Mouse (Mus musculus) layer of hippocampus, adult 2 months (tissue): ENCODE data around the gene Gmds. TPM values are rescaled to one million over a fixed set of nuclear protein-coding genes. Genes with fewer than 3 reads are reported as not detected.

Source experiments
- DNase-seq, 2 experiments: peaks; one replicate each; pipeline ENCODE4 v3.0.0; 2022; ENCODE audit warnings: low spot score in 2 of 2
- H3K27ac ChIP-seq: fragments of 200-600 bp; 2 replicates; pipeline ENCODE4 v1.8.1; 2022
- H3K4me3 ChIP-seq: fragments of 200-600 bp; 2 replicates; pipeline ENCODE4 v1.8.1; 2022; ENCODE audit warnings: mild to moderate bottlenecking
- CTCF ChIP-seq: fragments of 200-600 bp; conservative IDR thresholded peaks from 2 replicates; pipeline ENCODE4 v1.8.1; 2022; ENCODE audit warnings: antibody characterized with exemption, mild to moderate bottlenecking, moderate library complexity
- total RNA-seq, 2 experiments: library from RNA; stranded (reverse); gene quantifications; 2 replicates each; pipeline ENCODE4 v1.2.3; 2021

The Gmds gene
- total RNA-seq, 2 experiments from 2014 or later = 13.2 to 13.9 TPM

DNA sequence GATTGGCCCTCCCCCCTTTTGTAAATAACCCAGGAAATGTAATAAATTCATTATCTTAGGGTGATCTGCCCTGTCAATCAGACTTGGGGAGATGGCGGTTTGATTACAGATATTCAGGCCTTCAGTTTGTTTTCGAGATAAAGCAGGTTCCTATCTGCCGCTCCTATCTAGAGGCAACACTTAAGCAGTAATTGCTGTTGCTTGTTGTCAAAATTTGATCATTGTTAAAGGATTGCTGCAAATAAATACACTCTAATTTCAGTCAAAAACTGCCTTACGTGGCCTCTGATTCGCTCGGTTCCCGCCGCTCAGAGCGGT, 528.2 kb downstream of the Gmds start:
- Histone ChIP-seq H3K4me3 (peak overlapping the region; percentile 47), H3K27ac (peak overlapping the region; percentile 74)
- TF ChIP-seq CTCF = no peak
- DNase-seq = no peak

DNA sequence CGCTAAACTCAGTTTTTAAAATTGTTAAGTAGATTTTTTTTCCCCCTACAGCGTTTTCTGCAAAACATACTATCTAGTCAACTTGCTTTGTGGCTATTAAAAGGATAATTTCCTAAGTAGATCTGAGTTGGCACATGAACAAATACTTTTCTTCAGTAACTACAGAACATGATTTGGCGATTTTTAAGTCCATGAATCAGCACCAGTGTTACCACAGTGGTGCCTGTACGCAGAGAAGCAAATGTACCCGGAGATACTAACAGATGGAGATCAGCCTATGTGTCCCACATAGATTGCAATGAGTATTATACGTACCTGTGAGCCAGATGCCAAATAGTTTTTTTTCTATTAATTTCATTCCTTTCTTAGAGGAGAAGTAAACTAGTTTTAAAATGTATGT, 528.8 kb downstream of the Gmds start:
- Histone ChIP-seq H3K27ac (peak overlapping the region; percentile 74; the same call in 1 of the 2 replicates), H3K4me3 (peak overlapping the region; percentile 47)
- no peak for TF ChIP-seq CTCF
- no peak for DNase-seq

DNA sequence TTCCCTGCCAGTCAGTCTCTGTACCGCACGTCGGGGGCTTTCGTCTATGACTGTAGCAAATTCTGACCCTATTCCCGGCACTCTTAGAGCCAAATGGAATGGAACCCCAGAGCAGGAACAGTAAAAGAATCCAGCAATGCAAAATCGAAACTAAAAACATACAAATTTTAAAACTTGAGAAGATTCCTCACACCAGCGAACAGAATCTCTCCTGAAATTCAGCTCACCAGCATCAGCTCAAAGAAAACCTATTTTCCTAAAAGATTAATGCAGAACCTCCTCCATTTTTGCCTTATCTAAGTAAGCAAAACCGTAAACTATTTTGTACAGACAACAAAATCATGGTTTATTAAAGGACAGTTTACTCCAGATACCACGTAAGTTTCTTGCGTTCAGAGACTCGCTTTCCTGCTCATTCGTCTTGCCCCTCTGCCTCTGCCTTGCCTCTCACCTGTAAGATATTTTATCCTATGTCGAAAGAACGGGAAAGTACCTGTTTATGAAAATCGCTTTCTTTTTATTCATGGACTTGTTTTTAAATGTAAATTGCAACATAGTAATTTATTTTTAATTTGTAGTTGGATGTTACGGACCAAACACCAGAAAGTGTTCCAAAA, 529.6 kb downstream of the Gmds start:
- Histone ChIP-seq H3K4me3 (peak overlapping the region; percentile 47), H3K27ac (peak overlapping the region; percentile 57)
- no peak for DNase-seq
- no peak for TF ChIP-seq CTCF

DNA sequence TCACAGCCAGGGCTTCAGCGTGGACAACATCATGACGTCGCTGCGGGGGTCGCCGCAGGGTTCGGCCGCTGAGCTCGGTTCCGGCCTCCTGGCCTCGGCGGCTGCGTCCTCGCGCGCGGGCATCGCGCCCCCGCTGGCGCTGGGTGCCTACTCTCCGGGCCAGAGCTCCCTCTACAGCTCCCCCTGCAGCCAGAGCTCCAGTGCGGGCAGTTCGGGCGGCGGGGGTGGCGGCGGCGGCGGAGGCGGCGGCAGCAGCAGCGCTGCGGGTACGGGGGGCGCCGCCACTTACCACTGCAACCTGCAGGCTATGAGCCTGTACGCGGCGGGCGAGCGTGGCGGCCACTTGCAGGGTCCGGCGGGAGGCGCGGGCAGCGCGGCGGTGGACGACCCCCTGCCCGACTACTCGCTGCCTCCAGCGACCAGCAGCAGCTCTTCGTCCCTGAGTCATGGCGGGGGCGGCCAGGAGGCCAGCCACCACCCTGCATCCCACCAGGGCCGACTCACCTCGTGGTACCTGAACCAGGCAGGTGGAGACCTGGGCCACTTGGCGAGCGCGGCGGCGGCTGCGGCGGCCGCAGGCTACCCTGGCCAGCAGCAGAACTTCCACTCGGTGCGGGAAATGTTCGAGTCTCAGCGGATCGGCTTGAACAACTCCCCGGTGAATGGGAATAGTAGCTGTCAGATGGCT, 530.3 kb downstream of the Gmds start:
- TF ChIP-seq CTCF = peak; percentile 33
- DNase-seq = no peak
- H3K4me3 ChIP-seq = peak overlapping the region; percentile 47
- peak overlapping the region; percentile 57 for H3K27ac ChIP-seq

DNA sequence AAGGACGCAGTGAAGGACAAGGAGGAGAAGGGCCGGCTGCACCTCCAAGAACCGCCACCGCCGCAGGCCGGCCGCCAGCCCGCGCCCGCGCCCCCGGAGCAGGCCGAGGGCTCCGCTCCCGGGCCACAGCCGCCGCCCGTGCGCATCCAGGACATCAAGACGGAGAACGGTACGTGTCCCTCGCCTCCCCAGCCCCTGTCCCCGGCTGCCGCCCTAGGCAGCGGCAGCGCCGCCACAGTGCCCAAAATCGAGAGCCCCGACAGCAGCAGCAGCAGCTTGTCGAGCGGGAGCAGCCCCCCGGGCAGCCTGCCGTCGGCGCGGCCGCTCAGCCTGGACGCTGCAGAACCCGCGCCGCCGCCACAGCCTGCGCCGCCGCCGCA, 530.8 kb downstream of the Gmds start:
- Histone ChIP-seq H3K27ac (peak overlapping the region; percentile 57), H3K4me3 (peak overlapping the region; percentile 47)
- TF ChIP-seq CTCF = no peak
- no peak for DNase-seq

DNA sequence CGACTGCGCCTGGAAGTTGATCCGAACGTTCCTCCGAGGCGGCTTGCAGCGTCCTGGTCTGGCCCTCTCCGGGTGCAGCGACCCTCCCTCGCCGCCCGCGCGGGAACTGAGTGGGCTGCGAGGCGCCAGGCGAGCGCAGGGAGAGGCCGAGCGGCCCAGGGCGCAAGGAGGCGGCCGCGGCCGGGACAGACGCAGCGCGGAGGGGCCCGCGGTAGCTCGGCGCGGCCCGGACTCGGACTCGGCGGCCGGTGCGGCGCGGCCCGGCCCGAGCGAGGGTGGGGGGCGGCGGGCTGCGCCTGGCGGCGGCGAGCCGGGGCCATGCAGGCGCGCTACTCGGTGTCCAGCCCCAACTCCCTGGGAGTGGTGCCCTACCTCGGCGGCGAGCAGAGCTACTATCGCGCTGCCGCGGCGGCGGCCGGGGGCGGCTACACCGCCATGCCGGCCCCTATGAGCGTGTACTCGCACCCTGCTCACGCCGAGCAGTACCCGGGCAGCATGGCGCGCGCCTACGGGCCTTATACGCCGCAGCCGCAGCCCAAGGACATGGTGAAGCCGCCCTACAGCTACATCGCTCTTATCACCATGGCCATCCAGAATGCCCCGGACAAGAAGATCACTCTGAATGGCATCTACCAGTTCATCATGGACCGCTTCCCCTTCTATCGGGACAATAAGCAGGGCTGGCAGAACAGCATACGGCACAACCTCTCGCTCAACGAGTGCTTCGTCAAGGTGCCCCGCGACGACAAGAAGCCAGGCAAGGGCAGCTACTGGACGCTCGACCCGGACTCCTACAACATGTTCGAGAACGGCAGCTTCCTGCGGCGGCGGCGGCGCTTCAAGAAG, 531.4 kb downstream of the Gmds start:
- no peak for DNase-seq
- H3K27ac ChIP-seq = peak overlapping the region; percentile 57
- peak overlapping the region; percentile 47 for H3K4me3 ChIP-seq
- no peak for TF ChIP-seq CTCF

DNA sequence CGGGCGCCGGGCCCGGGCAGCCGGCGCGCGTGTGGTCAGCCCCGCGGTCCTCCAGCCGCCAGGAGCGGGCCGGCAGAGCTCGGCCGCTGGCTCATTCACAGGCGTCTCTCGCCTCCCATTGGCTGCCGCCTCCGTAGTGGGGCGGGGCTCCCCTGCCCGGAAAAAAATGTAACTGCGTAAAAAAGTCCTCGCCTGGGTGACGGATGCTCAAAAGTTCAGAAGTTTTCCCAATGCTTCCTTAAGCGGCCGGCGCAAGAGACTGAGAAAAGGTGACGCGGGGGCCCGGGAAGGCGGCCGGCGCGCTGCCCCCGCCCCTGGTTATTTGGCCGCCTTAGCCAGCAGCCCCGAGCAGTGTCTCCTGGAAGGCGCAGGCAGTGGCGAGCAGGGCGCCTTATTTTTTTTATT, 532.1 kb downstream of the Gmds start, which contains the start of gene Foxc1:
Gene Foxc1 (plus strand): TSS at position 206 of the 405 bp plus-strand sequence.
- peak; percentile 20 to 42 for DNase-seq
- peak; percentile 51 for TF ChIP-seq CTCF
- peak within 1 kb of the TSS; percentile 47 for H3K4me3 ChIP-seq
- H3K27ac ChIP-seq = peak within 1 kb of the TSS; percentile 68

DNA sequence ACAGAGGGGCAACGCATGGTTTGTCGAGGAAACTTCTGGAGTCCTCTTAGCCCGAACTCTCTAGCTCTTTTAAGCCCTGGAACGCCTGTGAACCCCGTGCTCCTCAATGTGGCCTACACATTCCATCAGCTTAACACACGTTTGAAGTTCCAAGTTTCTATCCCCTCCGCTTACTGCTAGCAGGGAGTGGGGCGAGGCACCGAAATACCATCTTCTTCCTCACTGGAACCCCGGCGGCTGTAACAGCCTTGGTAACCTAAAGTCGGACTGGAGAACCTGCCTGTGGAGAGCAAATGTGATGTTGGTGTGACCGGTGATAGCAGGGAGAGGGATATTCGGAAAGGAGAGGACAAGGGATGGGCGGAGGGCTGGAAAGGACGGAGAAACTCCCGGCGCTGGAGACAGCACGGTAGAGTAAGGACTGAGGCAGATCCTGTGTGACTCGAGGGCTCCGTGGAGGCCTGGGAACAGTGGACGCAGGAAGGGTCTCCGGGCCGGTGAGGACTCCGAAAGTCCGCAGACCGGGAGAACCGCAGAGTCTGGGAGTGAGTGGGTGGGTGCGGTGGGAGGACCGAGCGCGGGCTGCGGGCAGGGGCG, 532.6 kb downstream of the Gmds start:
- TF ChIP-seq CTCF = no peak
- H3K4me3 ChIP-seq = peak overlapping the region; percentile 41
- peak overlapping the region; percentile 68 for H3K27ac ChIP-seq
- no peak for DNase-seq

DNA sequence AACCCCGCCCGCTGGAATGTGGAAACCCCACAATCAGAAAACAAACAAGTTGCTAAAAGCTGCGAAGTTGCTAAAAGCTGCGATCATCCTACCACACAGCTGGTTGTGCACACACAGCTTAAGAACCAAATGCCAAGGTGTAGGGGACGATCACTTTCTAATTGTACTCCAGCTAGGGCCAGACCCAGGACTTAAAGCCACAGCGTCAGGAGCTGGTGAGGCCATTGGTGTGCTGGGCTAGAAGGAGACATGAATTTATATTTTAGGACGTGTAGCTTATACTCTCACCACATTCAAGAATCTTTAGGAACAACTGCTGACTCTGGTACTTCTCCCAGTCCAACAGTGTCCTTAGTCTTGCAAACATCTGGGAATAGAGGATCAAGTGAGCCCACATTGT, 534.0 kb downstream of the Gmds start:
- Histone ChIP-seq H3K27ac (peak overlapping the region; percentile 58; the same call in 1 of the 2 replicates), H3K4me3 (no peak overlapping the region)
- no peak for TF ChIP-seq CTCF
- no peak for DNase-seq

DNA sequence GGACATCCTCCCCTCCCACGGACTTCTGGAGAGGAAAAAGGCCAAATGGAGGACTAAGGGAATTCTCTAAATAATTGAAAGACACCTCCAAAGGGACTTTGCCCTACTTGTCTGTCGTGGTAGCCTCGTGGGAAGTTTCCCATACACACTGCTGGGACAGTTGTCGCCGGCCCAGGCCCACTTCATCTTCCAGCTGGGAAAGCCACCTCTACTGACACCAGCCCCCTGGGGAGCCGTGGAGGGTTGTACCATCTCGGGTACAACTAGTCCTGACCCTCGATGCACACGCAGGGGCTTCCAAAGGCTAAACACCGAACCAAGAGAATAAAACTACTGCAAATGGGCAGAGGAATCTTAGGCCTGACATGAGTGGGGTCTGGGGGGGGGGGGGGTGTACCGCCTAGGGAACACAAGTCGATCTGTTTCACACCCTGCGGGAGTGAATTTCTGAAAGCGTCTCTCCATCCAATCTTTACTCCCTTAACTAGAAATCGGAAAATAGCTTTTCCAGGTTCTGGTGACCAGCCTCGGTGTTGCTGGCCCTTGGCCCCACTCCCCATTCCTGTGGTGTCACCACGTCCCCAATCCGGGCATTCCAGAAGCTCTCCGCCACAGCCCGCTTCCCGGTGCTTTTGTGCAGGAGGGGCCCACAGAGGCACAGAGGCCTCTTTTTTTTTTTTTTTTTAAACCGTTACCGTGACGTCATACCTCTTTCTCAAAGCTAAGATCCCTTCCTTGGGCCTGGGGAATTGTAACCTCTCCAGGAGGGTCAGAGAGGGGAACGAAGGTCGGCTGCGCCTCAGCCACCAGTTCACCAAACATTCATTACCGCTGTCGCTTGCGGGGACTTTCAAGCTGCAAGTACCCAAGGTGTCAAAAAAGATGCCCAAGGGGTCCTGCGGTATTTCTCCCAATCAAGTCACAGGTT, 535.1 kb downstream of the Gmds start:
- DNase-seq = no peak
- no peak for TF ChIP-seq CTCF
- Histone ChIP-seq H3K4me3 (no peak overlapping the region; the same call in 1 of the 2 replicates), H3K27ac (peak overlapping the region; percentile 58)

DNA sequence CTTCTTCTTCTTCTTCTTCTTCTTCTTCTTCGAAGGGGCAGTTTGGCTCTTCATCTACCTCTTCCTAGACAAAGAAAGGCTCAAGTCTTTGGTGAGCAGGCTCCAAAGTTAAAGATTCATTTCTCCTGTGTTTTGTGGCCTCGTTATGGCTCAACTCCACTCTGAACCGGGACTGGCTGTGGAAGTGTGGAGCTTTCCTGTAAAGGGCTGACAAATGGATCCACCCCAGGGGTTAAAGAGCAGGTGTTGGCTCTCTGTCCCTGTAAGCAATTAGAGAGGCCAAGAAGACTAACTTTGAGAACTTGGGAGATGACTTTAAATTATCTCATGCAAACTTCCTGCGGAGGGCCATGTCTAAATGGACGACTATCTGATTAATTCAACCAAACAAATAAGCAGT, 536.1 kb downstream of the Gmds start:
- peak overlapping the region; percentile 58; the same call in 1 of the 2 replicates for H3K27ac ChIP-seq
- DNase-seq = no peak

More for the DNA sequence above, 536.1 kb downstream of the Gmds start:
- H3K4me3 ChIP-seq = no peak overlapping the region
- no peak for TF ChIP-seq CTCF
